Mouse (Mus musculus) ovary, adult 18-20 months (tissue): ENCODE results near the gene Irx1.

Source experiments
- DNase-seq: peaks from one replicate; pipeline ENCODE4 v3.0.0; 2022; ENCODE audit warnings: low spot score, mixed read lengths

Gene Irx1

GRCm38 (mm10) chr13:71963356-71964351 lies at the start of gene Irx1:
Gene Irx1 (minus strand): TSS chr13:71963723.
- no peak for DNase-seq

DNA sequence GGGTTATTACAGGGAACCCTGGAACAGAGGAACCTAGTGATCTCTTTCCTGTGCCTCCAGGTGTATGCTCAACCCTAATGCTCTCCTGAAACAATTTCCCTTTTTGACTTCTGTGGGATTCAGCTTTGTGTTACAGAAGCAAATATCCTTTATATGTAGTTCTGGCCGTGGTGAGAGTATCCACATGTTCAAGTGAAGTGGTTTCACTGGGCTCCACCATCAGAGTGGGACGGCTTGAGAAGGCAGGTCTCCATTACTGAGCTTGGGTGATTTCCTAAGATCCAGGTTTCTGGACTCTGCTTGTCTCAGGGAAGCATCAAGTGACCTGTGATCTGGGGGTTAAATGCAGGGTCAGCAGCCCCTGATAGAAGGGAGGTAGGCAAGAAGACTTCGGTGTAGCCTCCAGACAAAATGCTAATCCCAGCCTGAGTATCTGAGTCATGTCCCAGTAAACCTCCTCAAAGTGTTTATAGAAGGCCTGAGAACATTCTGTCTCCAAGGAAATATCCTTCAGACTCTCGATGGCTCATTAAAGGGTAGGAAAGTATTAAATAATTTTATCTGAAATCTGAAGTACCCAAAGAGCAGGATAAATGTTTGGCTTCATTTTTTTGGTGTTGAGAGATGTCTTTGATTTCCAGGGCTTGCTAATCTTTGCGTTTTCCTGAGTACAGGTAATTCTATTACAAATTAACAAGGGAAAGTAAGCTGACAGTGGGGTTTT lies 16.6 kb upstream of the Irx1 start:
- DNase-seq = no peak

DNA sequence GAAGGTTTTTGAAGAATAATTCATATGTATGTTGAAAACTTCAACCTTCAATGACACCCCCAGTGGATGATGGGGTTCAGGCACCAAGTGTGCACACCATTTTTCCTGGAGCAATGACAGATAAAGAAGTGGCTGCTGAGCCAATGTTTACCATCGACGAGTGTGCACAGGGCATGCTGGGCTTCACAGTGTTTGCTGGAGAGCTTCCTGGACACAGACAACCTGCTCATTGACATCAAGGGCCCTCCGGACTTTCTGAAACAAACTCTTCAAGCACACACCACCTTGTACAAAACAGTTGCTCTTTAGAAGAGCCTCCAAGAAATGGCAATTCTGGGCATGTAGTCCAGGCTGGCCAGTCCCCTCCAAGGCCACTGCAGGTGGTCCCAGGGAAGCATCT lies 12.2 kb upstream of the Irx1 start:
- DNase-seq = no peak

- no peak for DNase-seq
Observed at GRCm38 (mm10) chr13:71968286-71968685, 4.8 kb upstream of the Irx1 start.

DNA sequence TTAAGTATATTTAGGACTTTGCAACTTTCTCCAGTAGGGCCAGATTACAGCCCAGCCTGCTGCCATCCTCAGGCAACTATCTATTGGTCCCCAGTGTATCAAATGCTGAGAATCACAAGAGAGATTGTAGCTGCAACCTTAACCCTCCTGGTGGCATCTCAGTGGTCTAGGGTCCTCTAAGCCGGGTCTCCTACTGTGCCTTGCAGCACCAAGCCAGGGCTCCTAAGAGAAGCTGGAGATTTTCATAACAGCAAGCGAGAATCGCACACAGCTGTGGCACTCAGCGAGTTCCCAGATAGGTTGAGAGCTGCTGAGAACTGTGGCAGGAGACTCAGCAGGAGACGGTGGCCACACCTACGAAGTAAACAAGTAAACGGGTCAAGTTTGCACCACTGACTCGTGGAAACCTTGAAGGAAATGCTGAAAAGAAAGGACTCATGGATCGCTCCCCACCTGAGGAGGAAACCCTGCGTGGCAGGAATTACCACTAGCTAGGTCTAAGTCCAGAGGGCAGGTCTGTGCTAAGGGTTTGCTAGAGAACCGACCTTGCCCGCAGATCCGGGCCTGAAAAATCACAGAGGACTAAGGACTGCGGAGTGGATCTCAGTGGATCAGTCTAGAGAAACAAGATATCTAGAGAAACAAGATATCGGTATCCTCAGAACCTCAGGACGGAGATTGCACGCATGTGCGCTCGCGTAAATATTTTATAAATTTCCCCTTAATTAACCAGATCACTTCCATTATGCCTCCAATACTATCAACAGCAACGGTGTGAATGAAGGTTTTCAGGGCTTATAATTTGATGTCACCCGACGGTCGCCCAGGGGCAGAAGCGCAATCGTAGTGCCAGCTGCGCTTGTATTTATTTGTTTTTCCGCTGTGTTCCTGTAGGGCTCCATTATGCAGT lies 4.1 kb upstream of the Irx1 start:
- DNase-seq = no peak

DNA sequence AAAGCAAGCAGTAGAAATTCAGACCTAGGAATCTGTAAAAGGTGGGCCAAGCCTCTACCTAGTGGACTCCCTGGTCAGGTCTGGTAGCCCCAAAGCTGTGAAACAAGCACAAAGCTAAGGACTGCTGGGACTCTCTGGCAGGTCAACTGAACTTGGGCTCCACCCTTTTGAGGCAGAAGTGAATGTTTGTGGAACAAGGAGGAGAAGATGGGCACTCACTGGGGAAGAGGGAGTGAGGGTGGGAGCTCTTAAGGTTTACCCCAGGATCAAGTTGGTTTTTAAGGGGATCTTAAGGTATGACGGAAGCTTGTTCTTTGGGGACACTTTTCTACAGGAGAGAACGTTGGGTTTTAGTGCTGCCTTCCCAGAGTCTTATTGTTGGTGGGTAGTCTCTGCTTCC lies 3.1 kb upstream of the Irx1 start:
- no peak for DNase-seq

GRCm38 (mm10) chr13:71964366-71964765 lies 843 bp upstream of the Irx1 start:
- DNase-seq = no peak

GRCm38 (mm10) chr13:71962661-71963355 lies 715 bp downstream of the Irx1 start:
- DNase-seq = no peak

GRCm38 (mm10) chr13:71961891-71962660 lies 1.4 kb downstream of the Irx1 start:
- no peak for DNase-seq

DNA sequence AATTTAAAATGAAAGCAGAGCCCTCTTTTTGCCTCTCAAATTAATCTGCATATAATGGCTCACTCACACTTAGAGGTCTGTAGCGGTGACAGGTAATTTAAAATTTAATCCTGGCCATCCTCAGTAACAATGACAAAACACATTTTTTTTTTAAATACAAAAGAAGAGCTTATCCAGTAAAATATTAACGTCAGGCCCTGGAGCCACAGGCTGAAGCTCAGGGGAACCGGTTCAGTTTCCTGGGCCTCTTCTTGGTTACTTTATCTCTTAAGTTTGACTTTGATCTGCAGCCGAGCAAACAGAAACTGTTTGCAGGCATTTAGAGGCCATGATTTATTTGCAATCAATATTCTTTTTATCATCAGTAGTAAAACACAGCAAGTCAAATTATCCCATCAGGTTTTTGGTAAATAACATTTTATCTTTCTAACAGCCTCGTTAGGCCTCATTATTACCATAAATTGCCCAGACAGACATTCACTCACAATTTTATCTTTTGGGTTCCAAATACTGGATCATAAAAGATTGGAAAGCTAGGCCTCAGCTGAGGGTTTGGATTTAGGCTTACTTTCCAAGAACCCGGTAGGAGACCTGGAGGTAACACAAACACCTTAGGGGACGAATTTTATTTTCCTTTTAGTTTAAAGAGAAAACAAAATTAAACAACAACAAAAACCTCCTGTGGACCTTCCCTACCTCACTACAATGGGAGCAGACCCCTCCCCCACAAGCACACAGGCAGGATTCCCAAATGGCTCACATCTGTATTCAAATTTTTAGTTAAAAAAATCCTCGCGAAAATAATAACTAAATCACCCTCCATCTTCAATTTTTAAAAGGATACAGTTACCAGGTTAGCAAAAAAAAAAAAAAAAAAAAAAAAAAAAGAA lies 2.4 kb downstream of the Irx1 start:
- no peak for DNase-seq

GRCm38 (mm10) chr13:71960277-71960672 lies 3.2 kb downstream of the Irx1 start:
- no peak for DNase-seq

- no peak for DNase-seq
Observed at GRCm38 (mm10) chr13:71959361-71960276, 3.9 kb downstream of the Irx1 start.

- no peak for DNase-seq
Observed at GRCm38 (mm10) chr13:71958651-71959050, 4.9 kb downstream of the Irx1 start.

DNA sequence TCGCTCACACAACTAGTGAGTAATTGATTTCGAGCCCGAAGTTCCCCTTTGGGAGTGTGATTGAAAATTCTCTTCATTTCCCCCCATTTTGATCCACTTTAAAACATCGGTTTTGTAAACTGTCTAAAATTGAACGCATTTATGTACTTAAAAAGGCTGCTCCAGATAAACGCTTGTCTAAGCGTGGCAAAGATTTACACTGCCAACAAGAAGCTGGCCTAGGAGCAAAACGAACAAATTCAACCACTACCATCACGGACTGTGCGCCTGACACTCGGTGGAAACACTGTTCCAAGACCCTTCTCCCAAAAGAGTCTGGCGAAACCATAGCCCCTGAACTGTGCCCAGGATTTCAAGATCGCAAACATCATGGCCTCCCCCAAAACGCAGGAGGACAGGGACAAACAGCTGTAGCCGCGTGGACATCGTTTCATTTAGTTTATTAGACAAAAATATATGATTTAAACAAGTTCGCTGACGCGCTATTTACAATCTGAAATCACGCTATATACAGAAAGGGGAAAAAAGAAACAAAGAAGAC lies 5.6 kb downstream of the Irx1 start:
- DNase-seq = no peak

DNA sequence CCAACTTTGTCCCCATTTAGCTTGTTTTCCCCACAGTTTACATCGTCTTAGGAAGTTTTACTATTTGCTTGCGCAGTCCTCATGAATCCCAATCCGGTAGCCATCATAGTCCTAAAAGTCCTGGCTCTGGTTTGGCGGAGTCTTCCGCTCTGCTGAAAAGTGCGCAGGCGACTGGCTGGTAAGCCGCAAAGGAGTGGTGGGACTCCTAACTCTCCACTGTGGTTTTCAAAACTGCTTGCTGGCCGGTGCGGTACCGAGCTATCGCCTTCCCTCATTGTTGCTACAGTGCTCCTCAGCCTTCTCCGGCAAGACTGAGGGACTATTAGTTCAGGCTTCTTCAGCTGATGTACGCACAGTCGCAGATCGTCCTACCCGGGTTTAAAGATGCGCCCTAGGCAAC lies 6.4 kb downstream of the Irx1 start:
- no peak for DNase-seq

GRCm38 (mm10) chr13:71956481-71956880 lies 7.0 kb downstream of the Irx1 start:
- DNase-seq = no peak

DNA sequence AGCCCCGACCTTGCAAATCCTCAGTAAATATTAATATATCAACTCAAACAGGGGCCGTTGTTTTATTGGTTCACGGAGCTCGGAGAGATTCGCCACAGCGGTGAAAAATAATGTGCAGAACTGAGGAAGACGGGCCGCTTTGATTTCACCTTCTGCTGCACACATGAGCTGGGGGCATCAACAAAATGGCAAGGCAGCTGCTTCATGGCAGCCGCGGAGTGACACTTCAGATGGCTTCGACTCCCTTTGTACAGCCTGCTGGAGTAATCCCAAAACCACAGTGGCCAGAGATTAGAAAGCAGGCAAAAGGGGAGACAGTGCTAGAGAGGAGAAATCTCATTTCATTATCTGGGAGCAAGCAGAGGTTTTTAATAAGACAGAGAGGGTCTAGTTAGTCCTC lies 11.6 kb downstream of the Irx1 start:
- DNase-seq = no peak

GRCm38 (mm10) chr13:71949859-71950258 lies 13.7 kb downstream of the Irx1 start:
- DNase-seq = no peak
